Mouse (Mus musculus) adrenal gland, adult 8-10 months (tissue): ENCODE measurements around the gene Swap70. TPM values are rescaled to one million over a fixed set of nuclear protein-coding genes. Genes with fewer than 3 reads are reported as not detected.

ENCODE experiments used
- DNase-seq: peaks from one replicate; pipeline ENCODE4 v3.0.0; 2022
- total RNA-seq, 4 experiments: library from RNA; stranded (reverse); gene quantifications; 2 replicates each; pipeline ENCODE4 v1.2.4; 2022

Swap70 gene
- total RNA-seq, 4 experiments from 2014 or later: 16.0 to 28.7 (median 21.2) TPM

GRCm38 (mm10) chr7:110307741-110308140 lies 86.2 kb downstream of the Swap70 start:
- DNase-seq: no peak

- no peak for DNase-seq
These were observed 87.7 kb downstream of the Swap70 start for GRCm38 (mm10) chr7:110309246-110309645.

DNA sequence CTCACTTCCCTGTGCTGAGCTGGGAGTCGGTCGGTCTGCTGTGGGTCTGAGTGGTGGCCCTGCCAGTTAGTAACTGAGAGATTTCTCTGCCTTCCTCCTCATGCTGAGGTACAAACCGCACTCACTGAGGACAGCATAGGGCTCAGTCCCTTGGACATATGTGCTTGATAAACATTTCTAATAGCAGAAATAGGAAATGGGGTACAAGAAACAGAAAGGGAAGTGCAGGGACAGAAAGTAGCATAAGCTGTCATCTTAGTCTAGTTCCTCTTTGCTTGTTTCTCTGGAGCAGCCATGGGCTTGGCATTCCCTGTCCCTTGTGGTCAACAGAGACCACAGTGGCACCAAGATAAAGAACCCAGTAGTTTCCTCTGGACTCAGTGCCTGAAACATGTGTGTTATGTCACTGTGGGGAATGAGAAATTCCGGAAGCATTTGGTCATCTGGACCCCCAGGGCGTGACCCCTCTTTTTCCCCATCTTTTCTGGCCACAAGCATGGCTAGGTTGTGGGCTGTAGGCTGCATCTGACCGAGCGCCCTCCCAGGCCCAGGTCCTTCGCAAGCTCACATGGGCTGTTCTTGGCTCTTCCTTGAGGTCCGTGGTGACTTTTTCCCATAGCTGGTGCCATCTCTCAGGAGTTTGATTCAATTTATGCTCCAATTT lies 92.0 kb downstream of the Swap70 start:
- no peak for DNase-seq

DNA sequence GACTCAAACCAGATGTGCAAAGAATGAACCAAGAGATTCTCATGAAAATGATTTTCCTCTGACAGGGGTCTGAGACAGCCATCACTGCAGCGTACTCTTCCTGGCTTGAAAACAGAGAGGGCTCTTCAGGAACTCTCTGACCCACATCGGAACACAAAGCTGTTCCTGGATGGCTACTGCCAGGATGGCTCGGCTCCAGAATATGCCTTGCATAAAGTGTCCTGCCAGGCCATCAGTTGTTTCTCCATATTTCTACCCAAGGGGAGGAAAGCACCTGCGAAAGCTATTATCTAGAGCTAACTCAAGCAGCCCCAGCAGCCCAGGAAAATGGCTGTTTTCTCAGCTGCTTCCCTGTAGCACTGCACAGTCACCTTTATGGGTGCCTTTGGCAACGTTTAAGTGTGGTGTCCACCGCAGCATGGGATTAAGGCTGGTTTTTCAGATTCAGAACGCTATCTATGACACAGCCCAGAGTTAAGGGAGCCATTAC lies 92.9 kb downstream of the Swap70 start:
- no peak for DNase-seq

DNA sequence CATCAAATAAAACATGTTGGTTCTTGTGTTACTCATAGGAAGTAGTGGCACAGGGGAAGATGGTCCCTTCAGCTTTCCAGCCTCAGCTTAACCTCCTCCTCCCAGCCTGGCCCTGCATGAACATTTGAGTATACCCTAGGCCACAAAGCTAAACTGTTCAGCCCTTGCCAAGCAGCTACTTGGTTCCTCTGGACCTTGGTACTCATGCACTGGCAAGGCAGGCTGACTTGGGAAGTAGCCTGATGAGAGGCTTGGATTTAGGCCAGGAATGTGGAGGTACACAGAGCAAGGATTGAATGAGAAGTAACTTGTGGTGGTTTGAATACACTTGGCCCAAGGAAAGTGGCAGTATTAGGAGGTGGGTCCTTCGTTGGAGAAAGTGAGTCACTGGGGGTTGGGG lies 93.8 kb downstream of the Swap70 start:
- no peak for DNase-seq

DNA sequence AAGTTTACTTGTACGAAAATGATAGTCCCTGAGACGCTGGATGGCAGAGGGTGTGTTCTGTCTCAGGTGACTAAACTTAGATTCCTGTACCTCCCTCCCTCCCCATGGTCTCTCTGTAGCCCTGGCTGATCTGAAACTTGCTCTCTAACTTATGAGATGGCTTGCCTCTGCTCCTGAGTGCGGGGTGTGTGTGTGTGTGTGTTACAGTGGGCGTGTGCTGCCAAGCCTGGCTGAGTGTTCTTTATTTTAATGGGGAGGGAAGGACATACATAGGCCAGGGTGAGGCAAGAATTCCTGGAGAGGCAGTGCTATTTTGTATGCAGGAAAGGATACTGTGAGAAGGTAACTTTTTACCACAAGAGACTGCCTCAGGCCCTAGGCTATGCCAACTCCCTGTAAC lies 95.9 kb downstream of the Swap70 start:
- no peak for DNase-seq

GRCm38 (mm10) chr7:110318971-110319519 lies 97.5 kb downstream of the Swap70 start:
- no peak for DNase-seq

DNA sequence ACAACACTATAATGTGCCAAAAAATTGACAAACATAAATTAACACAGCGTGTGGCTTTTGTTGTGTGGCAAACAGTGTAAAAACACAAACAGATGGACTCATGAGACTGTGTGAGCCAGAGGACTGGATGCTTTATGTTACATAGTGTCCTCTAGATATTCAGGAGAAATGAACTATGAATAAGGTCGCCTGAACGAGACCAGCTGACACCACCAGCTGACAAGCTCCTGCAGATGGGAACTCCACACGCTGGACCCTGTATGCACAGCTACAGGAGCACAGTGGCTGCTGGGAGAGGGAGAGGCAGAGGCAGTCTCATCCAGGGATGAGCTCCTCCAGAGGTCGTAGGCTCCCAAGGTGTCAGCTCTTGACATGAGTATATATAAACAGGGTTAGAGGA lies 99.6 kb downstream of the Swap70 start:
- no peak for DNase-seq

- no peak for DNase-seq
These were observed 103.3 kb downstream of the Swap70 start for GRCm38 (mm10) chr7:110324852-110325251.

DNA sequence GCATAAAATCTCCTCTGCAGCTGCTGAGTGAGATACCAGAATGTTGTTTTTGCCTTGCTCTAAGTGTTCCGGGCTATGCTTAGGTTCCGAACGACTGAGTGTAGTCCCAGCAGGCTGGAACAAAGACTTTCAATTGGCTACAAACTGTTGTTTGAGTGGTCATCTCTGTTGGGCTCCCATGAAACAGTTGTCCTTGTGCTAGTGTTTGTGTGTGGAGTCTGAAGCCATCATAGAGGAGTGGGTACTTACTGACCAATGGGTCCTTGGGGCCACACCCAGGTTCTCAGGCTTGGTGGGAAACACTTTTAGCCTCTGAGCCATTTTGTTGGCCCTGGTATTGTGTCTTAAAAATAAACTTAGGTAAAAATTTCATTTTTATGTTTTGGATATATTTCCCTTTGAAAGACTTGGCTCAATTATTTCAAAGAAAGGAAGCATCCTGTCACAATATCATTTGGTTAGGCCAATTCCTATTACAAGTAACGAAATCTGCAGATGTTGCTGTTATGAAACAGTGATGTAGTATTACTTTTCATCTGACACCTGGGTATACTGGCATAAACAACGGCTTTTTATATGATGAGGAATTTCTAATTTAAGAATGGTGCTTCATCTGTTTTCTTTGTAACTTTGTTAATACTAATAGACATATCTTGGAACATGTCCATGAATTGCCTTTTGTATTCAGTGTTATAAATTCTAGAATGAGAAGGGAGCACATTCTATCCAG lies 104.0 kb downstream of the Swap70 start:
- DNase-seq: no peak

Other genes starting within 250 kb of the Swap70 start
- 10 to 100 TPM; 46.7 to 60.3 (median 51.8) TPM for gene Tmem41b, start 234.8 kb upstream of the Swap70 start, total RNA-seq
- 10 to 100 TPM; 70.6 to 95.7 (median 77.4) TPM for gene Ipo7, start 203.4 kb upstream of the Swap70 start, total RNA-seq
- gene Zfp143, start 160.5 kb upstream of the Swap70 start, total RNA-seq: 10 to 100 TPM; 13.3 to 17.8 (median 15.7) TPM
- 10 to 100 TPM in 3 of 4 experiments, 1 to 10 TPM in 1; 9.8 to 16.5 (median 13.3) TPM for gene Wee1, start 99.7 kb upstream of the Swap70 start, total RNA-seq